Mouse (Mus musculus) adrenal gland, adult (tissue): ENCODE data around the gene Tmem39b.

Experiments used
- DNase-seq, 2 experiments: peaks; one replicate each; pipeline ENCODE4 v3.0.0; 2022 to 2023; ENCODE audit warnings: low spot score in 1 of 2; ENCODE audit not compliant: inconsistent age in 2 of 2

Gene Tmem39b

DNA sequence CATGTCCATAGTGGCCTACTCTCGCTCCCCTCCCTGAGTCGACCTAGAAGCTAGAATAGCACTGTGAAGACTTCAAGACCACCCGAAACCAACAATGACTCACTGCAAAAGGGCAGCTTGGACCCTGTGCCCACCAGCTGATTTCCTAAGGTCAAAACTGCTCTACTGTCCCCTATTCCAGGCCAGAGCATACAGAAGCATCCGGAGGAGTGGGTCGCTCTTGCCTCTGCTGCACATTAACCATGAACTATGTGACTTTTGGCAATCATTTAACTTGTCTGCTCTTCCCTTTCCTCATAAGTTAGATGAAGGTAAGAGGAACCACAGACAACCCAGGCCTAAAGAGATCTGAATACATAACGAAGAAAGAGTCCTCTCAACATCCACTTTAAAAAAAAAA lies 12.1 kb downstream of the Tmem39b start:
- DNase-seq, result no peak

DNA sequence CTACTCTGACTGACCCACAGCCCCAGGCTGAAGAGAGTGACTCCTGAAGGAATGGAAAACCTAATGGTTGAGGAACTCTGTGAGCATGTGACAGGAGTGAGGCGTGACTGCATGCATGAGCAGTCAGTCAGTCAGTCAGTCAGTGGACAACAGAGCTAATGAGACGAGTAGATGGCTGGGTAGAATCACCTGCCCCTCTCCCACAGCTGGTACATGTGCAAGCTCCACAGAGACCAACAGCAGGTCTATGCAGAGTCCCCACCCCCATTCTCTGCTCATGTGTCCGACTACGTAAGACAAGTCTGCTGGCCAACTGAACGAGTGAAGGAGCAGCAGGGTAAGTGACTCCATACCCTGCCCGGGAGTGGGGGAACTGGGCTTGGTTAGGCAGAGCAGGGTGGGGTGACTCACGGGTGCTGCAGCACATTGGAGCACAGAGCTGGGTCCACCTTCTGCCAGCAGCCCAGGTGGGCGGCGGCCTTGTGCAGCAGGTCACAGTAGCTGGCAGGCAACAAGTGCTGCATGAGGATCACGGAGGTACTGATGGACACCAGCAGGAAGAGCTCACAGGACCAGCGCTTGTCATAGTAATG lies 12.6 kb downstream of the Tmem39b start:
- no peak for DNase-seq

DNA sequence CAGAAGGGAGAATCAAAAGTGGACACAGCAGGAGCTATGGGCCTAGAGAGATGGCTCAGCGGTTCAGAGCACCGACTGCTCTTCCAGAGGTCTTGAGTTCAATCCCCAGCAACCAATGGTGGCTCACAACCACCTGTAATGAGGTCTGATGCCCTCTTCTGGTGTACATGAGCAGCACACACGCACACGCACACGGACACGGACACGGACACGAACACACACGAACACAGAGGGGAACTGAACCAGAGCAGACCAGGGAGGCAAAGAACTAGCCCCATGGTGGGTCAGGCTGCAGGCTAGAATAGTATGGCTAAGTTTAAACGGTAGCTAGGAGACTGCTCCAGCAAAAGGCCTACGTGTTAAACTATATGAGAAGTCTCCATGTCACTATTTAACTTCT lies 14.8 kb downstream of the Tmem39b start:
- no peak for DNase-seq

DNA sequence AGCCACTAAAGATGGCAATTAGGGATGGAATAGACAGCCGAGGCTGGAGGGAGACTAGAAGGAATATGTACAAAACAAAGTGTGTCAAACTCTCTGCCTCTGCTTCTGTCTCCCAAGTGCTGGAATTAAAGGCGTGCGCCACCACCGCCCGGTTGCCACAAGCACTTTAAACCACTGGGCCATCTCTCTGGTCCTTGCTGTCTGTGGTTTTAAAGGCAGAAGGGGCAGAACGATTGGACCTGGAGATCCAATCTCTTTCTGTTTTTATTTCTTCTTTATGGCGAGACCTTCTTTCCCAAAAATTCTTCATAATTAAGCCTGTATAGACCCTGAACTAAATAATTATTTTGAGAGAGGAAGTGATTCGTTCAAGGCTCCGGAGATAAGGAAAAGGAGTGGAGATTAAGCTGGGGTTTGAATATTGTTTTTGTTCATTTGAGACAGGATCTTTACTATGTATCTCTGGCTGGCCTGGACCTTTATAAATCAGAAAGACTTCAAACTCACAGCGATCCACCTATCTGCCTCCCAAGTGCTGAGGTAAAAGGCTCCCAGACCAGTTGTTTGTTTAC lies 23.7 kb downstream of the Tmem39b start:
- no peak for DNase-seq

DNA sequence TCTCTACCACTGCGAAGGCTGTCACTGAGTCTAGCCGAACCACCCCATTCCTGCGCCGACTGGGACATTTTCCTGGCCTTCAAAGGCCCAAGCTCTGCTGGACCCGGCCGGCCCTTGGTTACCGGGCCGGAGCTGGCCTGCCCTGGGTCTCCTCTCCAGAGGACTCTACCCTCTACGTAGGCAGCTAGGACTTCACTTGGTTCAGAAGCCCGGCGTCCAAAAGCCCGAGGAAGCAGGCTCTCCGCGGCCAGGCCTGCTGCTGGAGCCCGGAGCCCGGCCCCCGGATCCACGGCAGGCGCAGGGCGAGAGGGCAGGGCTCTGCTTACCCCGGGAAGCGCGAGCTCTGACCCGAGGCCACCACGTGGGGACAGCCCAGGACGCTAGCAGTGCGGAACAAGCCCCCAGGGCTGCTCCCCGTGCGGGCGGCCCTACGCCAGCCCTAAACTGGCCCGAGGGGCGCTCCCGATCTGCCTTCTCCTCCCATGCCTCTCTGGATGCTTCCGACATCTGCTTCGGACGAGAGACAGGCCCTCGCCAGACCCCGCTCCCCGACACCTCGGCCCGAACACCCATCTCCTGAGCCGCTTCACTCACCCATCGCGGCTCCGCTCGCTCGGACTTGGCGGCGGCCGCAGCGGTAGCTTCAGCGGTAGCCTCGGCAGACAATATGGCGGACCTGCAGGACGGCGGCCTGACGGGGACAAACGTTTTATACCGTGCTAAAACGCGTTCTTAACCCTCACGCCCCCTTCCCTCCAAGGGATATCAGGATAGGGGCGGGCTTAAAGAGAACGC lies 24.4 kb downstream of the Tmem39b start, which contains the start of gene Kpna6:
TSS of gene Kpna6 (minus strand) at position 685 of the 795 bp plus-strand sequence.
- peak; percentile 92 to 98 for DNase-seq

DNA sequence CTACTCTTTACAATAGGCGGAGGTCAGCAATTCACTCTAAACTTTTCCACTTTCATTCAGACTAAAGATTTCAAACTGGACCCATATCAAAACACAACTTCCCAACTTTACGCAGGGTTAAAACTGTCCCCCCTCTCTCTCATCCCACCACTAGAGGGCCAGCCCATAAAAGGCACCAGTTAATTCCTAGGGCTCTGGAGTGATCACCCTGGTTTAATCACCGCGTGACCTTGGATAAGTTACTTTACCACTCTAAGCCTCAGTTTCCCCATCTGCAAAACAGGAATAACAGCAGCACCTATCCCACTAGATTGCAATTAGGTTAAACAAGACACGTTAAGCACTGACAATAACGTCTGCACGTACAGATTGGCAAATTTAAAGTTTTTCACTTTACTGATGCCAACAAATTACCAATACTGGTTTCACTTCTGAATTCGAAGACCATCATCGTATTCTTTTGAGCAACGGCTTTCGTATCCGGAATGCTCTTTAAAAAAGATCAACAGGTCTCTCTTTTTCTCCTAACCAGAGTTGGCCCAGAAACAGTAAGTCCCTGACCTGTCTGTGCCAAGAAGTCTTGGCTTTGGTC lies 25.1 kb downstream of the Tmem39b start:
- DNase-seq, result peak; percentile 53 to 87

DNA sequence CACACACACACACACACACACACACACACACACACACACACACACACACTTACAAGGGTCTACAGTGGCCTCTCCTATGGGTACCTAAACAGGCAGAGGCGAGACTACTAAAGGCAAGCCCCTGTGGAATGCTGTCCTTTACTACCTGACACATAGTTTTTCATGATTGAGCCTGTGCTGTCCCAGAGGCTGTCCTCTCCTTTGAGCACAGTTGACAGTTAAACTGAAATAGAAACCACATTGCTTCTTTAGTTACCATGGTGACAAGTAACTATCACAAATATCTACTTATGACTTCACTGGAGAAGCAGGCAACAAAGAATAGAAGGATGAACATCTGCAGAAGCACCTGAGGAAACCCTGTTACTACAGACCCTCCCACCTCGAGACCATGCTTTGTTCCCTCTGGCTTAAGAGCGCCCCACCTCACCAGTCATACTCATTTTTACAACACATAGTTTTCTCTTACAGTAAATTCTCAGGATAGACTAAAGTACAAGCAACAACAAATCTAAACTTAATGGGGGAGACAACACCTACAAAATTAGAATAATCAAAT lies 34.3 kb downstream of the Tmem39b start:
- DNase-seq, result no peak

DNA sequence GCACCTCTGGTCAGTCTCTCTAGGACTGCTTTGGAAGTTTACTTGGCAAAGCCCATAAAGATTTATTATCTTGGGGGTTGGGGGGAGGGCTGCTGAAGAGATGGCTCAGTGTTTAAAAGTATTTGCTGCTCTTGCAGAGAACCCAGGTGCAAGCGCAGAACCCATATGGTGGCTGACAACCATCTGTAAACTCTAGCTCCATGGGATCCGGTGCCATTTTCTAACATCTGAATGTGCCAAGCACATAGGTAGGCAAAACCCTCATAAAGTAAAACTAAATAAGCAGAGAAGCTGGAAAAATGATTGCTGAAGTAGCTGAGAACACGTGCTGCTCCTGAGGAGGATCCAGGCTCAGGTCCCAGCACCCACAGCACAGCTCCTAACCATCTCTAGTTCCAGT lies 35.1 kb downstream of the Tmem39b start:
- no peak for DNase-seq

DNA sequence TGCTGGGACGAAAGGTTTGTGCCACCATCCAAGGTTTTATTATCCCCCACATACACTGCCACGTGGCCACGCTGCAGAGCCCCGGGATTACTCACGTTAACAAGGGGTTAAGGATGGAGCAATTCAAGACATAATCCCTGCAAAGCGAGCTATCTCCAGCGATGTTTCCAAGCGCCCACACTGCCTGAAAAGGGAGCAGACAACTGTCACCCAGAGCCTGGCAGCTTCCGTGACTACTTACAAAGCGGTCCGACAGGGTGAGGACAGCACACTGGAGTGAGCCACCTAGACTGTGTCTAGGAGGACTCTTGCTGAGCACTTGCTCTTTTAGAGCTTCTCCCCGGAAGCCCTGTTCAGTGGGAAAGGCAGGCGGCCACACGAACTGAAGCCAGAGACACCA lies 41.9 kb downstream of the Tmem39b start:
- DNase-seq, result no peak

DNA sequence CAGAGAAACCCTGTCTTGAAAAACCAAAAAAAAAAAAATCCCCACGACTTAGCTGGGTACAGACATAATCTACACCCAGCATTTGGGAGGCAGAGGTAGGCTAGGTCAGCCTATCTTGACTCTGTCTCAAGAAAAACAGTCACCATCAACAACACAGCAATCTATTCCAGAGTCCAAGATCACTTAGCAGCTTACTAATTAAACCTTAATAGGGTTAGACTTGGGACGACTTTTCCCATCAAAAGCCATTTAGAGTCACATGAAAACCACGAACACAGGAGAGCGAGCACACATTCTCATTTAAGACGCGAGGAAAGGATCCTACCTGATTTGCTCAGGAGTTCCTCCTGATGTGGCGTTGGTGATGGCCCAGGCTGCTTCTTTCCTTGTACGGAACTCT lies 46.3 kb downstream of the Tmem39b start:
- DNase-seq, result no peak

DNA sequence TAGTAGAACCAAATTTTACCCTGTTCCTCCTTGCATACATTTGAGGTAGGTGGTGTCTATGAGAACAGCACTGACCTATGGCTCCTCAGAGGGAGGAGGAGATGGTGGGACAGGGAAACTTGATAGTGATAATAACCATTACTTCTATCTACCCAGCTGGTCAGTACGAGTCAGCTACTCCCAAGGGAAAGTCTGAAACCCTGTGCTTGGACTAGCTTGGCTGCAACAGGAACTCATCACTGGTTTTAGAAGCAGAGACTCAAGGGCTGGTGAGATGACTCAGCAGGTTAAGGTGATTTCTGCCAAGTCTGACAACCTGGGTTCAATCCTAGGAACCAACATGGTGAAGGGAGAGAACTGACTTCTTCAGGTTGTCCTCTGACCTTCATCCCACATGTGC lies 48.0 kb downstream of the Tmem39b start:
- no peak for DNase-seq

DNA sequence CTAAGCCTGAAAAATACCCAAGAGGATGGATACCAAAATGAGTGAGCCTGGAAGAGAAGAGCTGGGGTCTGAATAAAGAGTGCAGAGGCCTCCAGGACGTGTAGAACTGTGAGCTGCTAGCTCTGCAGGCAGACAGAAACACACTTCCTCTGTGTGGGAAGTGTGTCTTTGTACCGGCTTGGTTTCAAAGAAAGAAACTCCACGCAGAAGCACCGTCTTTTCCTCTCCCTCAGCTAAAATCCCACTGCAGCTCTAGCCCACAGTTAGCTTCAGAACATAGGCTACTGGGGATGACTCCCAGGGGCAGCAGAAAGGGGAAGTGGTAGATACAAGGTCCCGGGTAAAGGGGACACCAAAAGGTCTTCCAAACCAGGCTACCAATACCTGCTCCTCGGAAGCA lies 51.4 kb downstream of the Tmem39b start:
- DNase-seq, result no peak

DNA sequence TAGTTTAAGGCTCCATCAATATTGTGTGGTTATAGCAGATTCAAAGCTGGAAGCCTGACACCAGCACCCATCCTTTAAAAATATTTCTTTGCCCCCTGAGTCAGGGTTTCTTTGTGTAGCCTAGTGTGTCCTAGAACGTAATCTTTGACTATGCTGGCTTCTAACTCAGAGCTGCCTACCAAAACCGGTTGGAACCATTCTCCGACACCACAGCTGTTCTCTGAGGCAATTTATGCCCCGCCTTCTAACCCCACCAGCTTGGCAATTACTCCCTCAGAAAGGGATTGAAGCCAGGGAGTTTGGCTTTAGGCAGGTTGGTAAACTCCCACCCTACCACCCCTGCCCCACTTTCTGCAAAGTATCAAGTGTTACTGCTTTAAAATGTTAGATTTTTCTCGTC lies 54.9 kb downstream of the Tmem39b start:
- peak in 1 of 2 experiments; percentile 63 for DNase-seq

DNA sequence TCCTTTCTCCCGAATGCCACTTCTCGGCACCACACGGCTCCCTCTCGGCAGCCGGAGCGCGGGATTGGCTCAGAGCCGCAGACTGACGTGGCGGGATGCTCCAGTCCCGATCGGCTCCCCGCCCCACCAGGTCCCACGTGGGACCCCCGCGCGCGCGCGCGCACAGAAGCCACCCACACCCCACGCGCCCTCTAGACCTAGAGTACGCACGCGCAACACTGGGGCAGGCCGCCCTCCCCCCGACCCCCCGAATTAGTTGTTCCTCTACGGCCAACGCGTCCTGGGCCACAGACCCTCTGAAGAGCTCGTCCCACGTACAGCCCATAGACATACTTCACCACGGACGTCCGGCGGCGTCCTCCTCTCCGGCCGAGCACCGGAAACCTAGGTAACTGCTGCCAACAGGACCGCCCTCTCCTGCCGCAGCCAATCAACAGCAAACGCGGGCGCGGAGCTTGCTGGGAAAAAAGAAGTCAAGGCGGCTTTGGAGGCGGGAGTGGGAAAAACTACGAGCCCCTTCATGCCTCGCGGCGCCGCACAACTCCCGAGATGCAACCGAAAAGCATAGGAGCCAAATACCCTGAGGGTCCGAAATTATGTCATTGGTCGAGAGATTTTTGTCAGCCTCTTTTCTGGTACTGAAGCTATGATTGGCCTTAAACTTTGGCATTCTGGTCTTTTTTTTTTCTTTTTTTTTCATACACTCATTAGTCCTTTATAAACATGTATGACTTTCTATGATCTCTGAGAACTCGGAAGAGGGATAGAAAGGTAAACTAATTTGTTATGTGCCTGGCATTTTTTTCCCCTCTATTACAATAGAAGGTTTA lies 55.8 kb downstream of the Tmem39b start, which contains the start of gene Txlna:
TSS of gene Txlna (minus strand) at position 428 of the 830 bp plus-strand sequence.
- DNase-seq, result peak; percentile 98 to 99

DNA sequence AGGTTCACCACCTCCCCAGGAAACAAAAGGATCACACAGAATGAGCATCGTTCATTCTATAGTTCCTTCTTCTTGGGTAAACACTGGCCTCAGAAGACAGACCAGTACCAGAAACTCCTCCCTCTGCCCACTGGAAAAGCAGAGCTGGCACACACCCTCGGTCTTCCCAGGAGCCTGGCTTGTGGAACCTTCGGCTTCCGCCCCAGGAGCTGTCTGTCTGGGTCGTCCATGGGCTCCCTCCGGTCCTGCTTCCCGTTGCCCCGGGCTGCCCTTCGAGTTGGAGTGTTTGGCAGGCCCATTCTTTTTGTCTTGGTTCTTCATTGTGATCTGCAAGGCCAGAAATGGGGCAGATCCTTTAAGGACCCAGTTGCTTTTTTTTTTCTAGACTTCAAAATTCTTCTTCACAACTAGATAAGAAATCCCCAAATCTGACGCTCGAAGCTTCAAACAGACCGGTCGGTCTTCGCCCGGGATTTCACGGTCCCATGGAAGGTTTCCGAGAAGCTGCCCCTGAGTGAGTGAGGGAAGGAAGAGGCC lies 56.5 kb downstream of the Tmem39b start:
- DNase-seq, result peak in 1 of 2 experiments; percentile 67

DNA sequence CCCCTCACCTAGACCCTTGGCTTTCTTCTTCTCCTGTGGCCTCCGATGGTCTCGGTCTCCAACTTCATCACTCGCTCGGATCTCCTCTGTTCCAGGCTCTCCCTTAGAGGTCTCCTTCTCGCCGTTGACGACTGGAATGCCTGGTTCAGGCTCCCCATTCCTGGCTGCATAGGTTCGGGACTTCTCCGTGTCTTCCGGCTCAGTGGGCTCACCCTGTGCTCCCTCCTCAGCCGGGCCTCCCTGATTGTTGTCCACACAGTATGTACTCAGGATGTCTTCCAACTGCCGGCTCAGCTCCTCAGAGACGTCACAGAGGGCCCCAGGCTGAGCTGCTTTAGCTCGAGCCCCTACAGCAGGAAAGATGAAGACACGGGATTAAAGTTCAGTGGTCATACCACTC lies 57.4 kb downstream of the Tmem39b start:
- DNase-seq, result peak in 1 of 2 experiments; percentile 45

DNA sequence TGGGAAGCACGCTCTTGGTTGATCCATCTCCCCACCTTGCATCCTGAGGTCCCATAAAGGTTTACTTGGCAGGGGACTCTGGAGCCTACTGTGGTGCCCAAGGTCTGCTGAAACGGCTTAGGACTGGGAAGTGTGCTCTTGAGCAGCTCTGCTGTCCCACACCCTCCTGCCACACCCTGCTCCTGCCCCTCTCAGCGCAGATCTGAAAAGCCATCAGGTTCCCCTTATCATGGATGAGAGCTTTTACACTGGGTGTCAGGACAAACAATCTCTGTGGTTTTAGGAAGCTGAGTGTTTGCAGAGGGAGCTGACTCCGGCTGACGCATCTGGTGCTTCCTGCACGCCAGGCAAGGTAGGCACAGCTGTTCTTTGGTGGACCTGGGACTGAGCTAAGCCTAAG lies 62.8 kb downstream of the Tmem39b start:
- no peak for DNase-seq

DNA sequence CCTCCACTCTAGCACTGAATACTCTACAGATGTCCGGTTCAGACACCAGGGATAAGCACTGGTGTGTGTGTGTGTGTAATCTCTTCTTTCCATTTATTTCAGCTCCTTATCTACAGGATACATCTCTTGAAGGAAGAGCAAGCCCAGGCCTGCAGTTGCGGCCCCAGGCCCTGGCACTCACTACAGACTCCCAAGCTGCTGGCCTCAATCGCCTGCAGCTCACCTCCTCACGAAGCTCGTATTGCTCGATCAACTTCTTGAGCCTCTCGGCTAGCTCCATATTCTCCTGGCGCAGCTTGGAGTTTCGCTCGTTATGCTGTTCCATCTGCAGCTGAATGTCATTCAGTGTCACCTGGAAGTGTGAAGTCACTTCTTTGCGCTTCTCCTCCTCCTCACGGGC lies 64.8 kb downstream of the Tmem39b start:
- DNase-seq, result no peak

DNA sequence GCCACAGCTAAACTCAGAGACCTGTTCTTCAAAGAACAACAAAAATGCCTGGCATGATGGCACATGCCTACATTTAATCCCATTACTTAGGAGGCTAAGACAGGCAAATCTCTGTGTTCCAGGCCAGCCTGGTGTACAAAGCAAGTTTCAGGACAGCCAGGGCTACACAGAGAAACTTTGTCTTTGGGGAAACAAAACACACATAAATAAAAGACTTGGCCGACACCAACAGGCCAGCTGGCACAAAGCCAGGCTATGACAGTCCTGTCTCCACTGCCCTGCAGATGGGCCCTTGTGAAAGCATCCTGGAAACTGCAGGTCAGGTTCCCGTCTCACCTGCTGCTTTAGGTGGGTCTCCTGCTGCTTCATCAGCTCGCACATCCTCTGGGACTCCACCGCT lies 65.7 kb downstream of the Tmem39b start:
- peak; percentile 62 to 84 for DNase-seq
